Mouse (Mus musculus) ES-E14 (cell line): Measurements from ENCODE around the gene Aldh3a1. TPM values are rescaled to one million over a fixed set of nuclear protein-coding genes. Genes with fewer than 3 reads are reported as not detected.

Experiments used
- DNase-seq: peaks from one replicate; pipeline ENCODE4 v3.0.0-alpha.2; 2013; ENCODE audit warnings: low read depth, low spot score
- H3K27ac ChIP-seq: 2 replicates; pipeline ENCODE4 v1.5.1; 2012; ENCODE audit warnings: low read depth, mild to moderate bottlenecking, low read length, moderate library complexity, mixed read lengths; ENCODE audit not compliant: poor library complexity, insufficient read depth, severe bottlenecking
- H3K36me3 ChIP-seq: 2 replicates; pipeline ENCODE4 v1.6.1; 2012; ENCODE audit warnings: mild to moderate bottlenecking, low read length, moderate library complexity, mixed read lengths; ENCODE audit not compliant: control insufficient read depth, poor library complexity, insufficient read depth, severe bottlenecking
- H3K4me1 ChIP-seq, 2 experiments: fragments of 150-350 bp in 1 of 2; sonication (generic) in 1 of 2; 2 replicates each; pipeline ENCODE4 v1.6.1; 2012; ENCODE audit warnings: low read length in 2 of 2, mild to moderate bottlenecking in 1 of 2, mixed read lengths in 1 of 2; ENCODE audit not compliant: control insufficient read depth in 2 of 2, insufficient read depth in 2 of 2, poor library complexity in 1 of 2
- H3K4me3 ChIP-seq, 2 experiments: fragments of 150-350 bp in 1 of 2; sonication (generic) in 1 of 2; 2 replicates each; pipeline ENCODE4 v1.5.1; 2012; ENCODE audit warnings: low read length in 2 of 2, low read depth in 1 of 2, mild to moderate bottlenecking in 1 of 2, mixed read lengths in 1 of 2; ENCODE audit not compliant: insufficient read depth in 1 of 2, poor library complexity in 1 of 2, severe bottlenecking in 1 of 2
- H3K9ac ChIP-seq: 2 replicates; pipeline ENCODE4 v1.6.1; 2012; ENCODE audit warnings: low read depth, mild to moderate bottlenecking, low read length, mixed read lengths; ENCODE audit not compliant: poor library complexity, insufficient read depth, severe bottlenecking
- H3K9me3 ChIP-seq: fragments of 150-350 bp; sonication (generic); 2 replicates; pipeline ENCODE4 v1.6.1; 2012; ENCODE audit warnings: low read depth, mild to moderate bottlenecking, low read length; ENCODE audit not compliant: control insufficient read depth, insufficient read depth
- CHD2 ChIP-seq: IDR thresholded peaks from 2 replicates; pipeline ENCODE4 v1.6.1; 2014; ENCODE audit warnings: mild to moderate bottlenecking, low read depth, low read length, inconsistent platforms
- HCFC1 ChIP-seq: IDR thresholded peaks from 2 replicates; pipeline ENCODE4 v1.6.1; 2012; ENCODE audit warnings: low read length, inconsistent platforms, borderline replicate concordance; ENCODE audit not compliant: insufficient read depth
- MAFK ChIP-seq: IDR thresholded peaks from 2 replicates; pipeline ENCODE4 v1.6.1; 2014; ENCODE audit warnings: mild to moderate bottlenecking, low read depth, low read length, inconsistent platforms; ENCODE audit not compliant: insufficient read depth
- ZC3H11A ChIP-seq: IDR thresholded peaks from 2 replicates; pipeline ENCODE4 v1.6.1; 2012; ENCODE audit warnings: low read depth, mild to moderate bottlenecking, inconsistent platforms, low read length, borderline replicate concordance
- ZNF384 ChIP-seq: IDR thresholded peaks from 2 replicates; pipeline ENCODE4 v1.6.1; 2012; ENCODE audit warnings: low read depth, low read length, inconsistent platforms
- in situ Hi-C, 2 experiments: fragments of 600-800 bp; cut with MboI; formaldehyde crosslinking; loops; one replicate each; pipeline ENCODE4 v1.15.1; 2025; ENCODE audit warnings: low sequenced_read_pairs in 2 of 2, inconsistent platforms in 1 of 2; ENCODE audit not compliant: unreplicated experiment in 2 of 2
- total RNA-seq: library from RNA; depleted of rRNA; stranded (reverse); fragments of 300-350 nt; gene quantifications from 2 replicates; pipeline ENCODE4 v1.2.3, GENCODE M21; 2012

The Aldh3a1 gene
- total RNA-seq, 1 experiment = 1.2 TPM

DNA sequence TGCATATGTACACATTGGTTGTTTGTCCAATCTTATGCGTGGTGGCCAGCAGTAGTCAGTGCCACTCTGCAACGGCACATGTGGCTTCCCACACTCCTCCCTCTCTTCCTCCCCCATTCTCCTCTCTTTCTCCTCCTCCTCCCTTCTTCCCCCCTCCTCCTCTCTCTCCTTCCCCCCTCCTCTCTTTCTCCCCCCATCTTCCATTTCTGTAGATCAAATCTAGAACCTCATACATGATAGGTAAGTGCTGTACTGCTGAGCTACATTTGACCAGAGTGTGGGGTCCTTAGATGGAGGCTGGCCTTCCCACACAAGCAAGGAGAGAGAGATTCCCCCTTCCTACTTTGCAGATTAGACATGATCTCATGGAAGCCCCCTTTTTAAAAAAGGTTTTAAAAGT, 14.6 kb upstream of the Aldh3a1 start:
- H3K9me3 ChIP-seq = no peaks in the 10 kb centered on the region
- H3K4me3 ChIP-seq = no peak overlapping the region
- H3K27ac ChIP-seq = no peak overlapping the region
- DNase-seq = no peak
- no peak for TF ChIP-seq ZC3H11A
- no peak for TF ChIP-seq CHD2
- TF ChIP-seq MAFK = no peak
- no peak for TF ChIP-seq ZNF384
- TF ChIP-seq HCFC1 = no peak
- peaks cover 0 to 2% of the 10 kb centered on the region in 2 experiments; a peak in 1 of 4 replicates for H3K4me1 ChIP-seq
- H3K9ac ChIP-seq = no peak overlapping the region
- in situ Hi-C loops = loop anchor here in 1 of 2 experiments (10.0 kb wide), 1 partner anchor 212 kb away; no protein-coding TSS in a partner anchor
- H3K36me3 ChIP-seq = no peaks in the 10 kb centered on the region

DNA sequence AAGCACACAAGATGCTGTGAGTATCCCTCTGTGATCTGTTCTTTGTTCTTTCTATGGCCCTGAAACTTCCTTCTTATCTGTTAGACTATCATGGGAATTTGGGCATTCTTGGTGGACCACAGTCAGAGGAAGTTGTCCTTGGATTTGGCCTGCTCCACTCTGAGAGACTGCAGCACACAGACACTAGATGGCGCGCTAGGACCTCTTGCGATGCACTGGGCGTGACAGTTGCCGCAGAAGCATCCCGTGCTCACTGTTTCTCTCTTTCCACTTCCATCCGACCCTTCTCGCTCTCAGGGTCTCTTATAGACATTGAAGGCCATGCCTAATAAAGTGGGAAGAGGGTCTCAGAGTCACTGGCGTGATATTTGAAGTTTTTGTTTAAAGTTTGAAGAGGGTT, 13.9 kb upstream of the Aldh3a1 start:
- Histone ChIP-seq H3K9ac (no peak overlapping the region), H3K36me3 (no peaks in the 10 kb centered on the region), H3K4me1 (peaks cover 0 to 2% of the 10 kb centered on the region in 2 experiments; a peak in 1 of 4 replicates), H3K27ac (no peak overlapping the region), H3K9me3 (no peaks in the 10 kb centered on the region), H3K4me3 (no peak overlapping the region)
- TF ChIP-seq MAFK (no peak), ZC3H11A (peak; percentile 98), ZNF384 (0 out of 2 replicates have a peak, but pooled peaks have one; percentile 14), HCFC1 (no peak; the same call in 1 of the 2 replicates)
- DNase-seq = peak; percentile 75
- in situ Hi-C loops = loop anchor here in 1 of 2 experiments (10.0 kb wide), 1 partner anchor 211 kb away; no protein-coding TSS in a partner anchor

DNA sequence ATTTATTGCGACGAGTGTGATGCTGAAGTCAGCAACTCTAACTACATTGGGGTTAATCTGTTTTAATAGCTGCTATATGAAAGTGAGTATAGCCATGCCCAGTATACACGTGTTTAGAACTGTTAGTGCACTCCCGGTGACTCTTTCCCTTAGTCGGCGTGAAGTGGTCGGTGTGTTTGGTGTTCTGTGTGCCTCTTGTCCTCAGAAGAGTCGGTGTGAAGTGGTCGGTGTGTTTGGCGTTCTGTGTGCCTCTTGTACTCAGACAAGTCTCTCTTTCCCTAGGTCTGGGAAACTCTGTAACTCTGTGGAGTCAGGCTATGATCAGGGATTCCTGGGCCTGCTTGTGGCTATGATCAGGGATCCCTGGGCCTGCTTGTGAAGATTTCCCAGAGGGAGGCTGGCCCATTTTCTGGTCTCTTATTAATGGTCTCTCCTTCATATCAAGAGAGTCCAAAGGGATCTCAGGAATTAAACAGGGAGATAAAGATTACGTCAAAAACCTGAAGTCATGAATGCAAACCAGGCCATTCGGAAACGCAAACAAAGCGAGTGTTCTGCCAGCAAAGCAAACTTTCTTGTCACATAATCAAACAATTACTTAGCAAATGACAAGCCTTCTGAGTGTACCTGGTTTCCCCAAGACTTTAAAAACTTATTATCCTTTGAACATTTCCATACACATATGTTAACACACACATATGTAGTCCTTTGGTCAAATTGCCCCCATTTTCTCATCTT, 10.6 kb upstream of the Aldh3a1 start:
- DNase-seq = no peak
- in situ Hi-C loops = loop anchor here in 1 of 2 experiments (10.0 kb wide), 1 partner anchor 208 kb away; no protein-coding TSS in a partner anchor
- Histone ChIP-seq H3K4me1 (no peaks in the 10 kb centered on the region), H3K27ac (no peak overlapping the region), H3K9me3 (no peaks in the 10 kb centered on the region), H3K4me3 (no peak overlapping the region), H3K36me3 (no peaks in the 10 kb centered on the region), H3K9ac (no peak overlapping the region)
- TF ChIP-seq ZC3H11A (no peak), CHD2 (no peak), HCFC1 (no peak), ZNF384 (no peak), MAFK (no peak)

DNA sequence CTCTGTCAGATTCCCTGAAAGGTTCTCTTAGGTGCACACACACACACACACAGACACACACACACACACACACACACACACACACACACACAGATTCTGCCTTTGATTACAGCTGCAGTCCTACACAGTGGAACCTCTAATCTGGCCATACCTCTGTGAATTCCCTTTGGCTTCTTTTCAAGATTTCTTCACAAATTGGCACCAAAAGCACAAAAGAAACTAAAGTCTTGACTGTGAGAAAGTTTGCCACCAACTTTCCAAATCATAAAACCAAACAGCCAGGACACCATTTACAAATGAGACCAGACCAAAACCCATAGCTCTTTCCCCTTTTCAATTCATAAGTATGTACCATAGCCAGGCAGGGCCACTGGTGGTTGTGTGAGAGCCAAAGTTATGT, 9.4 kb upstream of the Aldh3a1 start:
- in situ Hi-C loops = loop anchor here in 1 of 2 experiments (10.0 kb wide), 1 partner anchor 207 kb away; no protein-coding TSS in a partner anchor
- TF ChIP-seq MAFK (no peak), CHD2 (no peak), ZNF384 (no peak), ZC3H11A (no peak), HCFC1 (no peak)
- Histone ChIP-seq H3K9ac (no peak overlapping the region), H3K27ac (no peak overlapping the region), H3K4me1 (no peaks in the 10 kb centered on the region), H3K4me3 (no peak overlapping the region), H3K9me3 (no peaks in the 10 kb centered on the region), H3K36me3 (no peaks in the 10 kb centered on the region)
- no peak for DNase-seq
